Mouse (Mus musculus) midbrain, embryonic 12.5 days (tissue): ENCODE measurements around the gene Fli1. TPM values are rescaled to one million over a fixed set of nuclear protein-coding genes. Genes with fewer than 3 reads are reported as not detected.

Source experiments
- ATAC-seq: fragments of 200-750 bp; cut with Nextera tagmentation; 2 replicates; pipeline ENCODE4 v1.8.0; 2017; ENCODE audit warnings: low read depth, moderate TSS enrichment, moderate library complexity; ENCODE audit not compliant: low FRiP score
- H3K27ac ChIP-seq: fragments of 300-500 bp; sonication (generic); replicated peaks from 2 replicates; pipeline ENCODE4 v1.5.1; 2016; ENCODE audit warnings: mild to moderate bottlenecking
- H3K27me3 ChIP-seq: fragments of 300-500 bp; sonication (generic); 2 replicates; pipeline ENCODE4 v1.6.1; 2016; ENCODE audit warnings: mild to moderate bottlenecking
- H3K36me3 ChIP-seq: fragments of 300-500 bp; sonication (generic); 2 replicates; pipeline ENCODE4 v1.6.1; 2016
- H3K4me1 ChIP-seq: fragments of 300-500 bp; sonication (generic); 2 replicates; pipeline ENCODE4 v1.6.1; 2016
- H3K4me2 ChIP-seq: fragments of 300-500 bp; sonication (generic); replicated peaks from 2 replicates; pipeline ENCODE4 v1.6.1; 2016; ENCODE audit warnings: mild to moderate bottlenecking, moderate library complexity
- H3K4me3 ChIP-seq: fragments of 300-500 bp; sonication (generic); 2 replicates; pipeline ENCODE4 v1.5.1; 2016; ENCODE audit warnings: mild to moderate bottlenecking
- H3K9ac ChIP-seq: fragments of 300-500 bp; sonication (generic); replicated peaks from 2 replicates; pipeline ENCODE4 v1.6.1; 2016; ENCODE audit warnings: mild to moderate bottlenecking, moderate library complexity
- H3K9me3 ChIP-seq: fragments of 300-500 bp; sonication (generic); 2 replicates; pipeline ENCODE4 v1.6.1; 2016; ENCODE audit warnings: mild to moderate bottlenecking
- WGBS: fragments of 180-500 bp; shearing (Covaris S2); methylation state at CpG from one replicate; pipeline ENCODE4 v1.1.7; 2016; 5-methylcytosine and 5-hydroxymethylcytosine counted together
- polyA plus RNA-seq: library from polyadenylated mRNA; unstranded; fragments of >200 nt; fragmentation: Nextera tagmentation; extraction: Ambion mirVana; gene quantifications from 2 replicates; pipeline ENCODE4 v1.2.1, GENCODE M21; 2016

Fli1 gene
- polyA plus RNA-seq, 1 experiment from 2014 or later: 11.0 TPM

GRCm38 (mm10) chr9:32519101-32520051 lies 23.3 kb downstream of the Fli1 start:
- ATAC-seq: no peak
- WGBS: 66% methylated on average over 22 of the region's 22 CpGs
- Histone ChIP-seq H3K4me1 (no peaks in the 10 kb centered on the region; the same call in 1 of the 2 replicates), H3K9me3 (no peaks in the 10 kb centered on the region), H3K4me3 (no peak overlapping the region), H3K9ac (no peak overlapping the region), H3K4me2 (no peak overlapping the region), H3K27ac (no peak overlapping the region), H3K27me3 (no peaks in the 10 kb centered on the region), H3K36me3 (no peaks in the 10 kb centered on the region)

GRCm38 (mm10) chr9:32518351-32519075 lies 24.1 kb downstream of the Fli1 start:
- no peak overlapping the region for H3K27ac ChIP-seq
- H3K9me3 ChIP-seq: no peaks in the 10 kb centered on the region
- H3K4me1 ChIP-seq: no peaks in the 10 kb centered on the region; the same call in 1 of the 2 replicates
- no peak overlapping the region for H3K4me2 ChIP-seq
- no peaks in the 10 kb centered on the region for H3K27me3 ChIP-seq
- no peak overlapping the region for H3K9ac ChIP-seq
- no peaks in the 10 kb centered on the region for H3K36me3 ChIP-seq
- no peak overlapping the region for H3K4me3 ChIP-seq
- ATAC-seq: no peak
- WGBS: 71% methylated on average over 13 of the region's 13 CpGs

- Histone ChIP-seq H3K9ac (no peak overlapping the region), H3K4me3 (no peak overlapping the region), H3K4me1 (no peaks in the 10 kb centered on the region; the same call in 1 of the 2 replicates), H3K27me3 (no peaks in the 10 kb centered on the region), H3K4me2 (no peak overlapping the region), H3K27ac (no peak overlapping the region), H3K9me3 (no peaks in the 10 kb centered on the region), H3K36me3 (no peaks in the 10 kb centered on the region)
- ATAC-seq: no peak
- 82% methylated on average over 9 of the region's 9 CpGs for WGBS
Measured at GRCm38 (mm10) chr9:32516691-32517090, 26.0 kb downstream of the Fli1 start.

DNA sequence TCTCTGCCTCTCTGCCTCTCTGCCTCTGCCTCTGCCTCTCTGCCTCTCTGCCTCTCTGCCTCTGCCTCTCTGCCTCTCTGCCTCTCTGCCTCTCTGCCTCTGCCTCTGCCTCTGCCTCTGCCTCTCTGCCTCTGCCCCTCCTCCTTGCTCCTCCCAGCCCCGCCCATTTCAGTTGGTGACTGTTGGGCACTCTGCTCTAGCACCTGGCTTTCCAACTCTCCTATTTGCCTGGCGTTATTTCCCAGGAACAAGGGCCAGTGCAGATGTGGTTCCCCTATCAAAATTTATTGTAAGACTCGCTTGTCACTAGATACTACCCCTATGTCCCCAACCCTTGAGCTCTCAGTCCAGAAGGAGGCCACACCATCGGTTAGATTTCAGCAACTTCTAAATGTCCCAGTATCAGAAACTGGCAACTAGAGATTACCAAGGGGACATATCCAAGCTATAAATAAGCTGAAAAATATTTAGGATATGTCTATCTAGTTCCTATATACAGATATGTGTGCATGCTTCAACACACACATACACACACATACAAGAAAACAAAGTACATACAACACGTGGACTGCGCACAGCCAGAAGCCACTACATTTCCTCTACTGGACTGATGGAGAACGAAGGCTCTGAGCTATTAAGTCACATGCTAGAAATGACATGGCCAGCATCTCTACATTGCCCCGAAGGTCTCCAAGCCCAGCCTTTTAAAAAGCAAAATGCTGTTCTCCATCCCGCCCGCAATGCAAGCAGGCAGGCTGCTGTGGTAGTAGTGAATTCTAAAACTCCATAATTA lies 26.6 kb downstream of the Fli1 start:
- Histone ChIP-seq H3K27ac (no peak overlapping the region), H3K27me3 (no peaks in the 10 kb centered on the region), H3K4me3 (no peak overlapping the region), H3K4me1 (no peaks in the 10 kb centered on the region; the same call in 1 of the 2 replicates), H3K9me3 (no peaks in the 10 kb centered on the region), H3K36me3 (no peaks in the 10 kb centered on the region), H3K4me2 (no peak overlapping the region), H3K9ac (no peak overlapping the region)
- no peak for ATAC-seq
- WGBS: 83% methylated on average over 10 of the region's 10 CpGs

- 59% methylated on average over 6 of the region's 6 CpGs for whole genome bisulfite sequencing
- Histone ChIP-seq H3K4me3 (no peak overlapping the region), H3K9me3 (no peaks in the 10 kb centered on the region), H3K27me3 (no peaks in the 10 kb centered on the region), H3K27ac (no peak overlapping the region), H3K4me1 (no peaks in the 10 kb centered on the region; the same call in 1 of the 2 replicates), H3K36me3 (no peaks in the 10 kb centered on the region), H3K9ac (no peak overlapping the region), H3K4me2 (no peak overlapping the region)
- ATAC-seq: no peak
Measured at GRCm38 (mm10) chr9:32514406-32515058, 28.1 kb downstream of the Fli1 start.

GRCm38 (mm10) chr9:32513471-32513870 lies 29.2 kb downstream of the Fli1 start:
- Histone ChIP-seq H3K9ac (no peak overlapping the region), H3K4me3 (no peak overlapping the region), H3K4me1 (no peaks in the 10 kb centered on the region; the same call in 1 of the 2 replicates), H3K27ac (no peak overlapping the region), H3K27me3 (no peaks in the 10 kb centered on the region), H3K36me3 (no peaks in the 10 kb centered on the region), H3K9me3 (no peaks in the 10 kb centered on the region), H3K4me2 (no peak overlapping the region)
- 75% methylated on average over 2 of the region's 2 CpGs for WGBS
- no peak for ATAC-seq

DNA sequence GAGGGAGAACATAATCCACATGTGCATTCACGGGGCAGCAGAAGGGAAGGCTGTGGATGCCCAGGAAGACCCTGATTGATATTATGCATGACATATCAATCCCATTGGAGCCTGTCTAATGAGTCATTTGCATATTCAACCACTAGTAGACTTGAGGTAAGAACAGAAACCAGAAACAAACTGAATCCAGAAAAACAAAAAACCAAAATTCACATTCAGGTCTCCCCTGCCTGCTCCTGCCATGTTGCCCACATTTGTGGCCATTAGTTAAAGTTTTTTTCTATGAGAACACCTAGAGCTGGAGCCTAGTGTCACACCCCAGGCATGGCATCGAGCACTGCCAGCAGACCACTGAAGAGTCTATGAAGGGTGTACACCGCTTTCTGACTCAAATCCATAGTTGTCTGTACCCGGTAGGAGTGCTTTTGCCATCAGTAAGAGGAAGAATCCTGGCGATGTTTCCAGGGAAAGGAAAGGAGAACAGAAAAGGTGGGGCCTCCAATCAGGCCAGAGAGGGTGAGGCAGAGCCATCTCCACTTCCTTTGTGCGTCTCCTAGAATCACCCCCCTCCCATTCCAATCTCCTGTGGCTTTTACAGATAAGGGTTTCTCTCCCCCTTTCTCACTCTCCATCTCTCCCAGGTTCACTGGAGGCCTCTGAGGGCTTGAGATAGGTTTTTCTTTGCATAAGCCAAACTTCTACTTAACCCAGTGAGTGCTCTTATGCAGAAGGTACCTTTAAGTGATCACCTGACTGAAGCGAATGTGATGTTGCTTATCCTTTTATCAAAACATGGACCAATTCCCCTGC lies 32.0 kb downstream of the Fli1 start:
- Histone ChIP-seq H3K36me3 (no peaks in the 10 kb centered on the region), H3K4me3 (no peak overlapping the region), H3K9me3 (no peaks in the 10 kb centered on the region), H3K9ac (no peak overlapping the region), H3K4me2 (no peak overlapping the region), H3K27me3 (no peaks in the 10 kb centered on the region), H3K4me1 (no peaks in the 10 kb centered on the region; the same call in 1 of the 2 replicates), H3K27ac (no peak overlapping the region)
- 88% methylated on average over 7 of the region's 7 CpGs for WGBS
- no peak for ATAC-seq

GRCm38 (mm10) chr9:32509706-32510156 lies 32.9 kb downstream of the Fli1 start:
- 74% methylated on average over 7 of the region's 7 CpGs for WGBS

DNA sequence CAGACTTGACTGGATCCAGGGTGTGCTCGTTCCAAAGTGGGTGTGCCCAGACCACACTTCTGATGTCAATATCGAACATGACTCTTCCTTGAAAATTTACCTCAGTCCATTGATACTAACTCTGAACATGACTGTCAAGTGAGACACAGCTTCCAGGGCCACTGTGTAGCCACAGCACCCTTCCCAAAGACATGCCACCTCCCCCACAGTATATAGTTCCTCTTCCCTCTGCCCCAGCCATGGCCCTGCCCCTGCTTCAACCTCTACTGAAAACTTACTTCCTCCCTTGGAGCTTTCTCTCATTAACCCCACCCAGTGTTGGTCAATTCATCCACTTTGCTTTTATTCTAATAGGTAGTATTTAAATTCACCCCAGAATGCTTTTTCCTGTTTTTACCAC lies 34.0 kb downstream of the Fli1 start:
- Histone ChIP-seq H3K27me3 (no peaks in the 10 kb centered on the region), H3K27ac (no peak overlapping the region), H3K4me3 (no peak overlapping the region), H3K4me1 (no peaks in the 10 kb centered on the region), H3K9me3 (no peaks in the 10 kb centered on the region), H3K9ac (no peak overlapping the region), H3K4me2 (no peak overlapping the region), H3K36me3 (no peaks in the 10 kb centered on the region)
- no peak for ATAC-seq
- WGBS: 87% methylated on average over 2 of the region's 2 CpGs

More at GRCm38 (mm10) chr9:32509706-32510156, 32.9 kb downstream of the Fli1 start:
- Histone ChIP-seq H3K27ac (no peak overlapping the region), H3K27me3 (no peaks in the 10 kb centered on the region), H3K4me1 (no peaks in the 10 kb centered on the region; the same call in 1 of the 2 replicates), H3K36me3 (no peaks in the 10 kb centered on the region), H3K4me2 (no peak overlapping the region), H3K9ac (no peak overlapping the region), H3K4me3 (no peak overlapping the region), H3K9me3 (no peaks in the 10 kb centered on the region)
- no peak for ATAC-seq

GRCm38 (mm10) chr9:32508118-32508517 lies 34.5 kb downstream of the Fli1 start:
- Histone ChIP-seq H3K4me1 (no peaks in the 10 kb centered on the region), H3K27ac (no peak overlapping the region), H3K27me3 (no peaks in the 10 kb centered on the region), H3K9ac (no peak overlapping the region), H3K4me2 (no peak overlapping the region), H3K4me3 (no peak overlapping the region), H3K36me3 (no peaks in the 10 kb centered on the region), H3K9me3 (no peaks in the 10 kb centered on the region)
- 76% methylated on average over 8 of the region's 8 CpGs for WGBS
- no peak for ATAC-seq
